Mouse (Mus musculus) testis, adult 2 months (tissue): Measurements from ENCODE around the gene Gal3st2c.

Experiments used
- CTCF ChIP-seq: fragments of 200-500 bp; IDR thresholded peaks from 2 replicates; pipeline ENCODE4 v1.5.1; 2012; ENCODE audit warnings: low read depth, mild to moderate bottlenecking, inconsistent platforms, low read length, moderate library complexity; ENCODE audit not compliant: control insufficient read depth, insufficient read depth, insufficient replicate concordance
- POLR2A ChIP-seq: fragments of 200-500 bp; IDR thresholded peaks from 2 replicates; pipeline ENCODE4 v1.6.1; 2012; ENCODE audit warnings: low read depth, mild to moderate bottlenecking, inconsistent platforms, low read length, moderate library complexity; ENCODE audit not compliant: control insufficient read depth

DNA sequence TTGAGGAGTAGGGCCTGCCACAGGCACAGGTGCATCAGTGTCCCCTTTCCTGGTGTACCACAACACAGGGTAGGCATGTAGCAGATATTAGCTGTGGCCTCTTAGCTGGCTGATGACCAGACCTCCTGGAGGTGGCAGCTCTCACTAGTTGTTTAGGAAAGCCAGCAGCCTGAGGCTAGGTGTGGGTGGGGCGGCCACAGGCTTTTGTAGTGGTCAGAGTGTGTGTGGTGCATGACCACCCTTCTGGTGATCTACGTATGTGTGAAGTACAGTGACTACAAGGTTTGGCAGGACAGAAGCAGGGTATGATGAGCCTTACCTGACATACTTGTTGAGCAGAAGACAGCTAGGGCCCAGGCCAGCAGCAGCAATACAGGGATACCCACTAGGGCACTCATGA is 50.1 kb downstream of the Gal3st2c start:
- TF ChIP-seq CTCF (no peak), POLR2A (no peak)
